Mouse (Mus musculus) bone marrow, adult 2 months (tissue): ENCODE measurements at regions not wholly inside any gene's neighbourhood (a gene's known extent, or its start where the extent isn't known, plus 50 kb on each side); places are given as distances from the start of the nearest gene placed in this dataset.

Experiments
- CTCF ChIP-seq: fragments of 200-500 bp; IDR thresholded peaks from 2 replicates; pipeline ENCODE4 v1.5.1; 2011; ENCODE audit warnings: low read length, control low read depth; ENCODE audit not compliant: control insufficient read depth, insufficient read depth
- POLR2A ChIP-seq: fragments of 200-500 bp; IDR thresholded peaks from 2 replicates; pipeline ENCODE4 v1.6.1; 2011; ENCODE audit warnings: low read depth, mild to moderate bottlenecking, control low read depth, low read length, borderline replicate concordance; ENCODE audit not compliant: control insufficient read depth

DNA sequence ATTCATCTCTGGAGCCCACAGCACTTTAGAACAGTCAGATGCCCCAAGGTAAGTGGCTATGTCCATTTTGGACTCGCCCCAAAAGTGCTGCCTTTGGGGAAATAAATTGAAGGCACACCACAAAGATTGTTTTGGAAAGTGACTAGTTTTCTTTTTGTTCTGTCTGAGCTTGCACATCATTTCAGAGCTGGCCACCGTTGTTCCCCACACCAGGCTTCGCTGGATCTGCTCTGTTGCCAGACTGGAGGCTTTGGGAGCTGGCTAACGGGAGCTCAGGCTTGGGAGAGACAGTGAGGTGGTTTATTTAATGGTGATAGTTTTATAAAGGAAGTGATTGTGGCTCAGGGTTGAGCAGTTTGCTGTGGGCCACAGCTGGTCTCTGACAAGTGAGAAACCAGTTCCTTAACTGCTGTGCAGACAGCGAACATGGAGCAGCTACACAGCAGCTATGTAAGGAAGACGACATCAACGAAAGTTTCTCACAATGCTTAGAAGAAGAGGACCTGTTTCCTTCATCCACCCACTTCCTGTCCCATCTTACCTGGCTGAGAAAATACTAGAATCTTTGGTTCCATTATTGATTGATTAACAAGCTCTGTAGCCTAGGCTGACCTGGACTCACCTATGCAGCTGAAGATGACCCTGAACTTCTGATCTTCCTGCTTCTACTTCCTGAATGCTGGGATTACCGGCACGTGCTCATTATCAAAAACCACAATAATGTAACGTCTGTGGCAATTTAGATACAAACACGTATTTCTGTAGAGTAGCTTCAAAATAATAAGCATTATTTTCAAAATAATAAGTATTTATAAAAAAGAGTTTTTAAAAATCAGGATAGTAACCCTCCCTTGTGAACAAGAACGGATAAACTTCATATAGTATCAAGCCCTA is 229.1 kb upstream of the Jade1 start:
- TF ChIP-seq CTCF (no peak), POLR2A (no peak)
